Mouse (Mus musculus) heart, embryonic 15.5 days (tissue): ENCODE results near the gene Gart. TPM values are rescaled to one million over a fixed set of nuclear protein-coding genes. Genes with fewer than 3 reads are reported as not detected.

Experiments used
- ATAC-seq: fragments of 200-750 bp; cut with Nextera tagmentation; replicated peaks from 2 replicates; pipeline ENCODE4 v1.8.0; 2017; ENCODE audit warnings: low read depth, moderate TSS enrichment; ENCODE audit not compliant: insufficient number of reproducible peaks, insufficient read depth, low FRiP score
- H3K27ac ChIP-seq: fragments of 300-500 bp; sonication (generic); 2 replicates; pipeline ENCODE4 v1.5.1; 2015; ENCODE audit warnings: mild to moderate bottlenecking, inconsistent platforms
- H3K27me3 ChIP-seq: fragments of 300-500 bp; sonication (generic); 2 replicates; pipeline ENCODE4 v1.6.1; 2015; ENCODE audit warnings: inconsistent platforms
- H3K36me3 ChIP-seq: fragments of 300-500 bp; sonication (generic); 2 replicates; pipeline ENCODE4 v1.6.1; 2015; ENCODE audit warnings: mild to moderate bottlenecking, inconsistent platforms
- H3K4me1 ChIP-seq: fragments of 300-500 bp; sonication (generic); replicated peaks from 2 replicates; pipeline ENCODE4 v1.6.1; 2015; ENCODE audit warnings: inconsistent platforms
- H3K4me2 ChIP-seq: fragments of 300-500 bp; sonication (generic); 2 replicates; pipeline ENCODE4 v1.6.1; 2015; ENCODE audit warnings: inconsistent platforms, mild to moderate bottlenecking, moderate library complexity
- H3K4me3 ChIP-seq: fragments of 300-500 bp; sonication (generic); 2 replicates; pipeline ENCODE4 v1.5.1; 2015; ENCODE audit warnings: mild to moderate bottlenecking, inconsistent platforms
- H3K9ac ChIP-seq: fragments of 300-500 bp; sonication (generic); 2 replicates; pipeline ENCODE4 v1.6.1; 2015; ENCODE audit warnings: mild to moderate bottlenecking, inconsistent platforms
- H3K9me3 ChIP-seq: fragments of 300-500 bp; sonication (generic); replicated peaks from 2 replicates; pipeline ENCODE4 v1.6.1; 2016; ENCODE audit warnings: inconsistent platforms
- WGBS: fragments of 180-500 bp; shearing (Covaris S2); methylation state at CpG from one replicate; pipeline ENCODE4 v1.1.7; 2015; ENCODE audit warnings: mixed read lengths; 5-methylcytosine and 5-hydroxymethylcytosine counted together
- polyA plus RNA-seq: library from polyadenylated mRNA; unstranded; fragments of >200 nt; fragmentation: Nextera tagmentation; extraction: Ambion mirVana; gene quantifications from 2 replicates; pipeline ENCODE4 v1.2.1, GENCODE M21; 2015

Gart gene
- polyA plus RNA-seq, 1 experiment from 2014 or later, result 61.2 TPM

- Histone ChIP-seq H3K9me3 (no peaks in the 10 kb centered on the region), H3K9ac (no peak overlapping the region), H3K4me1 (no peaks in the 10 kb centered on the region), H3K27me3 (no peaks in the 10 kb centered on the region), H3K4me3 (no peak overlapping the region), H3K36me3 (peaks cover 88% of the 10 kb centered on the region), H3K27ac (no peak overlapping the region), H3K4me2 (no peak overlapping the region)
- 84% methylated on average over 4 of the region's 4 CpGs for WGBS
- no peak for ATAC-seq
These were observed 27.7 kb upstream of the Gart start for GRCm38 (mm10) chr16:91674500-91674899.

GRCm38 (mm10) chr16:91663795-91664194 is 17.0 kb upstream of the Gart start:
- no peak overlapping the region for H3K4me2 ChIP-seq
- peaks cover 87% of the 10 kb centered on the region for H3K36me3 ChIP-seq
- H3K9ac ChIP-seq, result no peak overlapping the region
- H3K4me1 ChIP-seq, result peaks cover 7% of the 10 kb centered on the region
- WGBS, result 93% methylated on average over 3 of the region's 3 CpGs
- no peak overlapping the region for H3K4me3 ChIP-seq
- no peaks in the 10 kb centered on the region for H3K9me3 ChIP-seq
- ATAC-seq, result no peak
- H3K27ac ChIP-seq, result no peak overlapping the region
- no peaks in the 10 kb centered on the region for H3K27me3 ChIP-seq

GRCm38 (mm10) chr16:91662336-91662735 is 15.6 kb upstream of the Gart start:
- Histone ChIP-seq H3K36me3 (peaks cover 93% of the 10 kb centered on the region), H3K9ac (no peak overlapping the region), H3K27ac (no peak overlapping the region), H3K4me1 (peaks cover 7% of the 10 kb centered on the region), H3K9me3 (no peaks in the 10 kb centered on the region), H3K4me3 (no peak overlapping the region), H3K27me3 (no peaks in the 10 kb centered on the region), H3K4me2 (no peak overlapping the region)
- ATAC-seq, result no peak
- WGBS, result 87% methylated on average over 16 of the region's 16 CpGs

GRCm38 (mm10) chr16:91661397-91661796 is 14.6 kb upstream of the Gart start:
- Histone ChIP-seq H3K27me3 (no peaks in the 10 kb centered on the region), H3K36me3 (peaks cover 93% of the 10 kb centered on the region), H3K9ac (no peak overlapping the region), H3K9me3 (no peaks in the 10 kb centered on the region), H3K27ac (no peak overlapping the region), H3K4me2 (no peak overlapping the region), H3K4me1 (peaks cover 7% of the 10 kb centered on the region), H3K4me3 (no peak overlapping the region)
- WGBS, result 83% methylated on average over 1 of the region's 1 CpGs
- ATAC-seq, result no peak

- Histone ChIP-seq H3K9ac (no peak overlapping the region), H3K4me3 (no peak overlapping the region), H3K27me3 (no peaks in the 10 kb centered on the region), H3K9me3 (no peaks in the 10 kb centered on the region), H3K4me2 (no peak overlapping the region), H3K4me1 (peaks cover 7% of the 10 kb centered on the region), H3K27ac (no peak overlapping the region), H3K36me3 (peaks cover 93% of the 10 kb centered on the region)
- WGBS, result 97% methylated on average over 20 of the region's 20 CpGs
- no peak for ATAC-seq
These were observed 13.0 kb upstream of the Gart start for GRCm38 (mm10) chr16:91659798-91660197.

- Histone ChIP-seq H3K27me3 (no peaks in the 10 kb centered on the region), H3K9ac (no peak overlapping the region), H3K36me3 (peaks cover 91% of the 10 kb centered on the region), H3K4me3 (no peak overlapping the region), H3K4me2 (no peak overlapping the region), H3K4me1 (peaks cover 7% of the 10 kb centered on the region), H3K27ac (no peak overlapping the region), H3K9me3 (no peaks in the 10 kb centered on the region)
- no peak for ATAC-seq
- 78% methylated on average over 5 of the region's 5 CpGs for WGBS
These were observed 11.7 kb upstream of the Gart start for GRCm38 (mm10) chr16:91658471-91658870.

- H3K27ac ChIP-seq, result no peak overlapping the region
- 97% methylated on average over 17 of the region's 17 CpGs for WGBS
- no peak overlapping the region for H3K9ac ChIP-seq
These were observed 10.5 kb upstream of the Gart start for GRCm38 (mm10) chr16:91657285-91657684.

GRCm38 (mm10) chr16:91655285-91655684 is 8.5 kb upstream of the Gart start:
- Histone ChIP-seq H3K4me2 (no peak overlapping the region), H3K27ac (no peak overlapping the region), H3K36me3 (peaks cover 73% of the 10 kb centered on the region), H3K4me1 (peaks cover 8% of the 10 kb centered on the region), H3K4me3 (no peak overlapping the region), H3K27me3 (no peaks in the 10 kb centered on the region), H3K9ac (no peak overlapping the region), H3K9me3 (no peaks in the 10 kb centered on the region)
- 94% methylated on average over 9 of the region's 9 CpGs for WGBS
- no peak for ATAC-seq

More at GRCm38 (mm10) chr16:91657285-91657684, 10.5 kb upstream of the Gart start:
- no peak overlapping the region for H3K4me3 ChIP-seq
- H3K27me3 ChIP-seq, result no peaks in the 10 kb centered on the region
- H3K4me1 ChIP-seq, result peaks cover 11% of the 10 kb centered on the region
- no peaks in the 10 kb centered on the region for H3K9me3 ChIP-seq
- ATAC-seq, result 0 out of 2 replicates have a peak, but pooled peaks have one; percentile 14
- H3K36me3 ChIP-seq, result peaks cover 83% of the 10 kb centered on the region
- no peak overlapping the region for H3K4me2 ChIP-seq

GRCm38 (mm10) chr16:91652191-91652590 is 5.4 kb upstream of the Gart start:
- Histone ChIP-seq H3K36me3 (peaks cover 43% of the 10 kb centered on the region), H3K4me1 (peaks cover 14% of the 10 kb centered on the region), H3K9ac (no peak overlapping the region), H3K27ac (no peak overlapping the region), H3K27me3 (no peaks in the 10 kb centered on the region), H3K9me3 (no peaks in the 10 kb centered on the region), H3K4me3 (no peak overlapping the region), H3K4me2 (no peak overlapping the region)
- WGBS, result 91% methylated on average over 3 of the region's 3 CpGs
- no peak for ATAC-seq

- Histone ChIP-seq H3K27me3 (no peaks in the 10 kb centered on the region), H3K4me1 (peaks cover 14% of the 10 kb centered on the region), H3K36me3 (peaks cover 18% of the 10 kb centered on the region), H3K4me2 (peak overlapping the region; percentile 33; the same call in 1 of the 2 replicates), H3K27ac (no peak overlapping the region), H3K4me3 (no peak overlapping the region), H3K9me3 (no peaks in the 10 kb centered on the region), H3K9ac (no peak overlapping the region)
- ATAC-seq, result no peak
These were observed 3.0 kb upstream of the Gart start for GRCm38 (mm10) chr16:91649781-91650180.

- no peak for ATAC-seq
- H3K27ac ChIP-seq, result no peak overlapping the region
- peaks cover 14% of the 10 kb centered on the region for H3K4me1 ChIP-seq
- 58% methylated on average over 3 of the region's 3 CpGs for WGBS
- peak overlapping the region; percentile 65 for H3K4me2 ChIP-seq
- H3K27me3 ChIP-seq, result no peaks in the 10 kb centered on the region
- peaks cover 15% of the 10 kb centered on the region for H3K36me3 ChIP-seq
- H3K4me3 ChIP-seq, result peak overlapping the region; percentile 70
- 0 out of 2 replicates have a peak overlapping the region, but pooled peaks have one; percentile 12 for H3K9ac ChIP-seq
- H3K9me3 ChIP-seq, result no peaks in the 10 kb centered on the region
These were observed 2.5 kb upstream of the Gart start for GRCm38 (mm10) chr16:91649246-91649645.

- Histone ChIP-seq H3K4me1 (peaks cover 14% of the 10 kb centered on the region), H3K36me3 (peaks cover 12% of the 10 kb centered on the region), H3K27ac (peak overlapping the region; percentile 99), H3K4me3 (peak overlapping the region; percentile 70), H3K9me3 (no peaks in the 10 kb centered on the region), H3K9ac (peak overlapping the region; percentile 71), H3K4me2 (peak overlapping the region; percentile 65), H3K27me3 (no peaks in the 10 kb centered on the region)
- peak; percentile 56 for ATAC-seq
- WGBS, result 1% methylated on average over 25 of the region's 25 CpGs
These were observed 1.4 kb upstream of the Gart start for GRCm38 (mm10) chr16:91648220-91648550.
